10 mouse cellular contexts compared by ENCODE assay signal in the genomic region with DNA sequence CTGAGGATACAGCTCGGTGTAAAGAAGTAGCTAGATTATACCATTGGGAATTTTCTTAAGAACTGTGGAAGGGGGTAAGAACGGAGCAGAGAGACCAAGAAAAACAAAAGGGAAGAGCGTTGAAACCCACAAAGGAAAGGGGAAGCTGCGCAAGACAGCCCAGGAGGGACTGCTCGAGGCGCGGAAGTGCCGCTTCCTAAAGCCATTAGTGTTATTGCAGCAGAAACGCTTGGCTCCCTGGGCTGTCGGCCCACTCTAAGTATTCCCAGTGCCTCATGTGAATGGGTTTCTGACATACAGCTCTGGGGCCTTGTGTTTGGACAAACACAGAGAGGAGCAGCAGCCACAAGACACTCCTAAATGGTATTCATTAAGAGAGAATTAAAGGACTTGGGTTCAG.
DNase-seq lines count a peak whose midpoint lies in the region; ATAC-seq and TF ChIP-seq lines count a peak whose summit lies in the region.
"Had no signal": no experiment of that assay in that cellular context is flagged by ENCODE, and none has a peak within 500 bp of the region (broad histone marks: within the 10 kb centered on the region; RNA-seq: fewer than 3 reads in every experiment).

No protein-coding gene starts in this region.

- H3K27me3 ChIP-seq in lung, embryonic 14.5 days (ENCODE audit: insufficient read depth, low read length), result no peaks in the 10 kb centered on the region
- H3K27me3 ChIP-seq in embryonic facial prominence, embryonic 15.5 days, result no peaks in the 10 kb centered on the region
- no peaks in the 10 kb centered on the region for H3K27me3 ChIP-seq in limb, embryonic 10.5 days (ENCODE audit: low read depth, poor library complexity, severe bottlenecking)
- H3K27me3 ChIP-seq in splenic B cell, adult 2 months (ENCODE audit: control insufficient read depth, insufficient read depth, low read length, poor library complexity, severe bottlenecking), result no peaks in the 10 kb centered on the region
- H3K27me3 ChIP-seq in forebrain, embryonic 16.5 days (replicated peaks; ENCODE audit: control insufficient read depth, insufficient read depth, low read length), result no peaks in the 10 kb centered on the region
- H3K27me3 ChIP-seq: forebrain, embryonic 15.5 days; intestine, embryonic 15.5 days had no signal

- H3K9ac ChIP-seq in lung, embryonic 14.5 days, result no peak overlapping the region
- no peak overlapping the region for H3K9ac ChIP-seq in embryonic facial prominence, embryonic 15.5 days
- no peak overlapping the region for H3K9ac ChIP-seq in forebrain, embryonic 16.5 days (replicated peaks; ENCODE audit: low read depth, low read length)
- H3K9ac ChIP-seq: forebrain, embryonic 15.5 days; intestine, embryonic 15.5 days had no signal

- no peaks in the 10 kb centered on the region for H3K9me3 ChIP-seq in lung, embryonic 14.5 days (ENCODE audit: low read depth, low read length)
- H3K9me3 ChIP-seq in embryonic facial prominence, embryonic 15.5 days (replicated peaks), result no peaks in the 10 kb centered on the region
- no peaks in the 10 kb centered on the region for H3K9me3 ChIP-seq in limb, embryonic 10.5 days (replicated peaks)
- no peaks in the 10 kb centered on the region for H3K9me3 ChIP-seq in forebrain, embryonic 16.5 days (ENCODE audit: control insufficient read depth, low read length)
- H3K9me3 ChIP-seq: forebrain, embryonic 15.5 days; intestine, embryonic 15.5 days had no signal

- H3K36me3 ChIP-seq in lung, embryonic 14.5 days (ENCODE audit: insufficient read depth), result no peaks in the 10 kb centered on the region
- no peaks in the 10 kb centered on the region for H3K36me3 ChIP-seq in embryonic facial prominence, embryonic 15.5 days
- H3K36me3 ChIP-seq in limb, embryonic 10.5 days, result no peaks in the 10 kb centered on the region
- no peaks in the 10 kb centered on the region for H3K36me3 ChIP-seq in splenic B cell, adult 2 months (ENCODE audit: control insufficient read depth, insufficient read depth, low read length, poor library complexity, severe bottlenecking)
- no peaks in the 10 kb centered on the region for H3K36me3 ChIP-seq in forebrain, embryonic 16.5 days (ENCODE audit: control insufficient read depth, insufficient read depth)
- H3K36me3 ChIP-seq: forebrain, embryonic 15.5 days; intestine, embryonic 15.5 days had no signal

- H3K4me2 ChIP-seq in lung, embryonic 14.5 days, result no peak overlapping the region
- no peak overlapping the region for H3K4me2 ChIP-seq in embryonic facial prominence, embryonic 15.5 days (replicated peaks)
- no peak overlapping the region for H3K4me2 ChIP-seq in forebrain, embryonic 16.5 days (ENCODE audit: low read length)
- H3K4me2 ChIP-seq: forebrain, embryonic 15.5 days; intestine, embryonic 15.5 days had no signal

- H3K27ac ChIP-seq in lung, embryonic 14.5 days (ENCODE audit: low read depth), result peak overlapping the region; percentile 72
- H3K27ac ChIP-seq in embryonic facial prominence, embryonic 15.5 days (replicated peaks), result peak overlapping the region; percentile 79; the same call in 1 of the 2 replicates
- peak overlapping the region; percentile 81 for H3K27ac ChIP-seq in limb, embryonic 10.5 days
- no peak overlapping the region for H3K27ac ChIP-seq in forebrain, embryonic 16.5 days (ENCODE audit: low read length)
- H3K27ac ChIP-seq: forebrain, embryonic 15.5 days had no signal

- peaks cover 36% of the 10 kb centered on the region for H3K4me1 ChIP-seq in lung, embryonic 14.5 days (ENCODE audit: insufficient read depth)
- H3K4me1 ChIP-seq in lung, adult 2 months (ENCODE audit: control insufficient read depth, insufficient read depth, low read length), result peaks cover 27% of the 10 kb centered on the region
- H3K4me1 ChIP-seq in embryonic facial prominence, embryonic 15.5 days, result peaks cover 40% of the 10 kb centered on the region
- H3K4me1 ChIP-seq in limb, embryonic 10.5 days, result peaks cover 59% of the 10 kb centered on the region
- peaks cover 15% of the 10 kb centered on the region for H3K4me1 ChIP-seq in forebrain, embryonic 16.5 days (replicated peaks; ENCODE audit: control insufficient read depth, insufficient read depth, low read length)

- no peak for TF ChIP-seq POLR2A in lung, adult 2 months (IDR thresholded peaks at IDR 0.05; ENCODE audit: borderline replicate concordance, extremely low read depth, low read depth, low read length)

- peak; percentile 74 for DNase-seq in lung, embryonic 14.5 days
- no peak for DNase-seq in lung, adult 2 months
- DNase-seq in limb, embryonic 10.5 days (ENCODE audit: low spot score), result no peak
- DNase-seq in splenic B cell, adult 2 months (ENCODE audit: low read depth, low spot score), result peak; percentile 47
- DNase-seq in natural killer cell, adult 2 months (ENCODE audit: low spot score in 2 of 2), result no peak
- DNase-seq: thymus, postnatal 25 days had no signal

- no peak for TF ChIP-seq CTCF in lung, embryonic 14.5 days (IDR thresholded peaks at IDR 0.05; ENCODE audit: low read depth)
- TF ChIP-seq CTCF in lung, adult 2 months (IDR thresholded peaks at IDR 0.05; ENCODE audit: insufficient read depth, low read length), result no peak

- H3K4me3 ChIP-seq in lung, embryonic 14.5 days (ENCODE audit: low read depth, low read length), result no peak overlapping the region
- no peak overlapping the region for H3K4me3 ChIP-seq in lung, adult 2 months (replicated peaks; ENCODE audit: extremely low read depth, low read depth, low read length)
- no peak overlapping the region for H3K4me3 ChIP-seq in embryonic facial prominence, embryonic 15.5 days (replicated peaks)
- H3K4me3 ChIP-seq in limb, embryonic 10.5 days, result no peak overlapping the region
- H3K4me3 ChIP-seq in forebrain, embryonic 16.5 days (replicated peaks; ENCODE audit: low read length), result no peak overlapping the region
- H3K4me3 ChIP-seq: forebrain, embryonic 15.5 days; intestine, embryonic 15.5 days had no signal

- WGBS in lung, embryonic 14.5 days, result 58% methylated on average over 10 of the region's 10 CpGs
- WGBS in lung, adult 2 months, result 37% methylated on average over 10 of the region's 10 CpGs
- WGBS in embryonic facial prominence, embryonic 15.5 days, result 60% methylated on average over 10 of the region's 10 CpGs
- WGBS in limb, embryonic 10.5 days, result 63% methylated on average over 10 of the region's 10 CpGs
- WGBS in forebrain, embryonic 16.5 days, result 72% methylated on average over 10 of the region's 10 CpGs

- ATAC-seq in lung, embryonic 14.5 days (ENCODE audit: insufficient read depth), result no peak
- no peak for ATAC-seq in embryonic facial prominence, embryonic 15.5 days (ENCODE audit: insufficient number of reproducible peaks, low FRiP score, low TSS enrichment, low read depth)
- ATAC-seq in forebrain, embryonic 16.5 days, result no peak
- ATAC-seq: forebrain, embryonic 15.5 days; intestine, embryonic 15.5 days had no signal

Comparison
In these comparisons a context has a peak if more than half of its experiments do, and no peak if none do; other contexts are left out.
1. DNase-seq: peak in lung, embryonic 14.5 days (single experiment) and splenic B cell, adult 2 months (single experiment); none in lung, adult 2 months (single experiment), limb, embryonic 10.5 days (single experiment) and natural killer cell, adult 2 months (0 of 2).